Mouse (Mus musculus): Measurements from ENCODE around the gene Nxpe4. TPM values are rescaled to one million over a fixed set of nuclear protein-coding genes. Genes with fewer than 3 reads are reported as not detected.

Nxpe4 gene
- polyA plus RNA-seq, 1 experiment from 2014 or later = 9.0 TPM

GRCm38 (mm10) chr9:48247276-48247675 is 85.5 kb downstream of the Nxpe4 start:
- H3K36me3 ChIP-seq (ENCODE audit: control insufficient read depth, insufficient read depth, low read length) = no peaks in the 10 kb centered on the region
- no peaks in the 10 kb centered on the region for H3K27me3 ChIP-seq (ENCODE audit: control insufficient read depth, insufficient read depth, low read depth, low read length)
- no peak overlapping the region for H3K9ac ChIP-seq (ENCODE audit: low read depth, low read length)
- H3K27ac ChIP-seq (ENCODE audit: low read length) = no peak overlapping the region; the same call in 1 of the 2 replicates
- H3K9me3 ChIP-seq (replicated peaks; ENCODE audit: control insufficient read depth, low read length, poor library complexity, severe bottlenecking) = no peaks in the 10 kb centered on the region
- no peak overlapping the region for H3K4me2 ChIP-seq (ENCODE audit: low read length)
- H3K4me3 ChIP-seq (ENCODE audit: low read depth, low read length) = no peak overlapping the region
- H3K4me1 ChIP-seq (ENCODE audit: control insufficient read depth, insufficient read depth, low read length) = peaks cover 10% of the 10 kb centered on the region
- ATAC-seq = no peak
- WGBS = 32% methylated on average over 5 of the region's 5 CpGs

GRCm38 (mm10) chr9:48252236-48252635 is 90.4 kb downstream of the Nxpe4 start:
- Histone ChIP-seq H3K4me1 (ENCODE audit: control insufficient read depth, insufficient read depth, low read length) (0 out of 2 replicates have a peak, but pooled peaks cover 3% of the 10 kb centered on the region), H3K9me3 (replicated peaks; ENCODE audit: control insufficient read depth, low read length, poor library complexity, severe bottlenecking) (no peaks in the 10 kb centered on the region), H3K36me3 (ENCODE audit: control insufficient read depth, insufficient read depth, low read length) (no peaks in the 10 kb centered on the region), H3K4me3 (ENCODE audit: low read depth, low read length) (no peak overlapping the region), H3K9ac (ENCODE audit: low read depth, low read length) (no peak overlapping the region), H3K4me2 (ENCODE audit: low read length) (no peak overlapping the region), H3K27me3 (ENCODE audit: control insufficient read depth, insufficient read depth, low read depth, low read length) (no peaks in the 10 kb centered on the region), H3K27ac (ENCODE audit: low read length) (no peak overlapping the region)
- no peak for ATAC-seq
- WGBS = 12% methylated on average over 8 of the region's 8 CpGs

GRCm38 (mm10) chr9:48257001-48257400 is 95.2 kb downstream of the Nxpe4 start:
- Histone ChIP-seq H3K9me3 (replicated peaks; ENCODE audit: control insufficient read depth, low read length, poor library complexity, severe bottlenecking) (no peaks in the 10 kb centered on the region), H3K27me3 (ENCODE audit: control insufficient read depth, insufficient read depth, low read depth, low read length) (no peaks in the 10 kb centered on the region), H3K4me2 (ENCODE audit: low read length) (no peak overlapping the region), H3K4me1 (ENCODE audit: control insufficient read depth, insufficient read depth, low read length) (0 out of 2 replicates have a peak, but pooled peaks cover 2% of the 10 kb centered on the region), H3K36me3 (ENCODE audit: control insufficient read depth, insufficient read depth, low read length) (no peaks in the 10 kb centered on the region), H3K9ac (ENCODE audit: low read depth, low read length) (no peak overlapping the region), H3K4me3 (ENCODE audit: low read depth, low read length) (no peak overlapping the region), H3K27ac (ENCODE audit: low read length) (no peak overlapping the region)
- ATAC-seq = no peak
- WGBS = 40% methylated on average over 9 of the region's 9 CpGs

- no peaks in the 10 kb centered on the region for H3K27me3 ChIP-seq (ENCODE audit: control insufficient read depth, insufficient read depth, low read depth, low read length)
- H3K4me1 ChIP-seq (ENCODE audit: control insufficient read depth, insufficient read depth, low read length) = no peaks in the 10 kb centered on the region
- WGBS = 30% methylated on average over 12 of the region's 12 CpGs
- H3K9me3 ChIP-seq (replicated peaks; ENCODE audit: control insufficient read depth, low read length, poor library complexity, severe bottlenecking) = no peaks in the 10 kb centered on the region
- H3K27ac ChIP-seq (ENCODE audit: low read length) = no peak overlapping the region
- ATAC-seq = peak; percentile 60; the same call in 1 of the 2 replicates
- H3K36me3 ChIP-seq (ENCODE audit: control insufficient read depth, insufficient read depth, low read length) = no peaks in the 10 kb centered on the region
- H3K9ac ChIP-seq (ENCODE audit: low read depth, low read length) = no peak overlapping the region
- no peak overlapping the region for H3K4me3 ChIP-seq (ENCODE audit: low read depth, low read length)
- no peak overlapping the region for H3K4me2 ChIP-seq (ENCODE audit: low read length)
Measured at GRCm38 (mm10) chr9:48257741-48258423, 96.1 kb downstream of the Nxpe4 start.

GRCm38 (mm10) chr9:48264616-48265015 is 102.8 kb downstream of the Nxpe4 start:
- Histone ChIP-seq H3K27ac (ENCODE audit: low read length) (no peak overlapping the region), H3K36me3 (ENCODE audit: control insufficient read depth, insufficient read depth, low read length) (no peaks in the 10 kb centered on the region), H3K9ac (ENCODE audit: low read depth, low read length) (no peak overlapping the region), H3K27me3 (ENCODE audit: control insufficient read depth, insufficient read depth, low read depth, low read length) (0 out of 2 replicates have a peak, but pooled peaks cover 2% of the 10 kb centered on the region), H3K9me3 (replicated peaks; ENCODE audit: control insufficient read depth, low read length, poor library complexity, severe bottlenecking) (no peaks in the 10 kb centered on the region), H3K4me1 (ENCODE audit: control insufficient read depth, insufficient read depth, low read length) (peaks cover 11% of the 10 kb centered on the region), H3K4me3 (ENCODE audit: low read depth, low read length) (no peak overlapping the region), H3K4me2 (ENCODE audit: low read length) (no peak overlapping the region)
- WGBS = 85% methylated on average over 6 of the region's 6 CpGs
- ATAC-seq = no peak

GRCm38 (mm10) chr9:48265491-48265890 is 103.7 kb downstream of the Nxpe4 start:
- H3K27ac ChIP-seq (ENCODE audit: low read length) = no peak overlapping the region
- WGBS = 62% methylated on average over 4 of the region's 4 CpGs
- 0 out of 2 replicates have a peak, but pooled peaks cover 2% of the 10 kb centered on the region for H3K27me3 ChIP-seq (ENCODE audit: control insufficient read depth, insufficient read depth, low read depth, low read length)
- peaks cover 11% of the 10 kb centered on the region for H3K4me1 ChIP-seq (ENCODE audit: control insufficient read depth, insufficient read depth, low read length)
- no peak for ATAC-seq
- H3K9ac ChIP-seq (ENCODE audit: low read depth, low read length) = no peak overlapping the region
- H3K4me3 ChIP-seq (ENCODE audit: low read depth, low read length) = no peak overlapping the region
- no peak overlapping the region for H3K4me2 ChIP-seq (ENCODE audit: low read length)
- H3K9me3 ChIP-seq (replicated peaks; ENCODE audit: control insufficient read depth, low read length, poor library complexity, severe bottlenecking) = no peaks in the 10 kb centered on the region
- H3K36me3 ChIP-seq (ENCODE audit: control insufficient read depth, insufficient read depth, low read length) = no peaks in the 10 kb centered on the region

GRCm38 (mm10) chr9:48266286-48267027 is 104.6 kb downstream of the Nxpe4 start:
- peaks cover 11% of the 10 kb centered on the region for H3K4me1 ChIP-seq (ENCODE audit: control insufficient read depth, insufficient read depth, low read length)
- 0 out of 2 replicates have a peak, but pooled peaks cover 2% of the 10 kb centered on the region for H3K27me3 ChIP-seq (ENCODE audit: control insufficient read depth, insufficient read depth, low read depth, low read length)
- no peaks in the 10 kb centered on the region for H3K9me3 ChIP-seq (replicated peaks; ENCODE audit: control insufficient read depth, low read length, poor library complexity, severe bottlenecking)
- peak overlapping the region; percentile 99 for H3K4me2 ChIP-seq (ENCODE audit: low read length)
- H3K4me3 ChIP-seq (ENCODE audit: low read depth, low read length) = peak overlapping the region; percentile 52
- peak; percentile 94 for ATAC-seq
- H3K36me3 ChIP-seq (ENCODE audit: control insufficient read depth, insufficient read depth, low read length) = no peaks in the 10 kb centered on the region
- H3K9ac ChIP-seq (ENCODE audit: low read depth, low read length) = peak overlapping the region; percentile 65
- no peak overlapping the region for H3K27ac ChIP-seq (ENCODE audit: low read length)
- whole genome bisulfite sequencing = 13% methylated on average over 21 of the region's 21 CpGs

GRCm38 (mm10) chr9:48267028-48267441 is 105.2 kb downstream of the Nxpe4 start:
- under 1% methylated on average over 16 of the region's 16 CpGs for WGBS
- Histone ChIP-seq H3K4me3 (ENCODE audit: low read depth, low read length) (peak overlapping the region; percentile 52), H3K4me1 (ENCODE audit: control insufficient read depth, insufficient read depth, low read length) (peaks cover 11% of the 10 kb centered on the region), H3K9me3 (replicated peaks; ENCODE audit: control insufficient read depth, low read length, poor library complexity, severe bottlenecking) (no peaks in the 10 kb centered on the region), H3K27me3 (ENCODE audit: control insufficient read depth, insufficient read depth, low read depth, low read length) (0 out of 2 replicates have a peak, but pooled peaks cover 2% of the 10 kb centered on the region), H3K9ac (ENCODE audit: low read depth, low read length) (peak overlapping the region; percentile 65), H3K36me3 (ENCODE audit: control insufficient read depth, insufficient read depth, low read length) (no peaks in the 10 kb centered on the region), H3K27ac (ENCODE audit: low read length) (no peak overlapping the region), H3K4me2 (ENCODE audit: low read length) (peak overlapping the region; percentile 99)
- ATAC-seq = peak; percentile 90

- H3K27ac ChIP-seq (ENCODE audit: low read length) = no peak overlapping the region
- H3K4me2 ChIP-seq (ENCODE audit: low read length) = no peak overlapping the region
- H3K27me3 ChIP-seq (ENCODE audit: control insufficient read depth, insufficient read depth, low read depth, low read length) = 0 out of 2 replicates have a peak, but pooled peaks cover 2% of the 10 kb centered on the region
- no peak overlapping the region for H3K4me3 ChIP-seq (ENCODE audit: low read depth, low read length)
- H3K4me1 ChIP-seq (ENCODE audit: control insufficient read depth, insufficient read depth, low read length) = peaks cover 11% of the 10 kb centered on the region
- H3K9me3 ChIP-seq (replicated peaks; ENCODE audit: control insufficient read depth, low read length, poor library complexity, severe bottlenecking) = no peaks in the 10 kb centered on the region
- WGBS = 91% methylated on average over 1 of the region's 1 CpGs
- H3K36me3 ChIP-seq (ENCODE audit: control insufficient read depth, insufficient read depth, low read length) = no peaks in the 10 kb centered on the region
- ATAC-seq = no peak
- no peak overlapping the region for H3K9ac ChIP-seq (ENCODE audit: low read depth, low read length)
Measured at GRCm38 (mm10) chr9:48267960-48268359, 106.1 kb downstream of the Nxpe4 start.

All from midbrain, embryonic 16.5 days (tissue).